Mouse (Mus musculus) neural tube, embryonic 11.5 days (tissue): Measurements from ENCODE around the gene Atxn7. TPM values are rescaled to one million over a fixed set of nuclear protein-coding genes. Genes with fewer than 3 reads are reported as not detected.

Experiments used
- ATAC-seq: fragments of 200-750 bp; cut with Nextera tagmentation; 2 replicates; pipeline ENCODE4 v1.8.0; 2017; ENCODE audit warnings: moderate number of reproducible peaks, mild to moderate bottlenecking, moderate TSS enrichment, moderate library complexity; ENCODE audit not compliant: insufficient read depth, low FRiP score, low TSS enrichment
- DNase-seq: peaks from one replicate; pipeline ENCODE4 v3.0.0-alpha.2; 2015; ENCODE audit warnings: low spot score
- H3K27ac ChIP-seq: fragments of 300-500 bp; sonication (generic); 2 replicates; pipeline ENCODE4 v1.5.1; 2014; ENCODE audit warnings: low read depth, mild to moderate bottlenecking, low read length
- H3K27me3 ChIP-seq: fragments of 300-500 bp; sonication (generic); 2 replicates; pipeline ENCODE4 v1.6.1; 2014; ENCODE audit warnings: mild to moderate bottlenecking, low read length, mixed read lengths; ENCODE audit not compliant: control insufficient read depth, insufficient read depth
- H3K36me3 ChIP-seq: fragments of 300-500 bp; sonication (generic); 2 replicates; pipeline ENCODE4 v1.6.1; 2014; ENCODE audit warnings: mild to moderate bottlenecking, low read length, moderate library complexity, mixed read lengths; ENCODE audit not compliant: control insufficient read depth, insufficient read depth
- H3K4me1 ChIP-seq: fragments of 300-500 bp; sonication (generic); 2 replicates; pipeline ENCODE4 v1.6.1; 2014; ENCODE audit warnings: low read length, mixed read lengths; ENCODE audit not compliant: control insufficient read depth, insufficient read depth
- H3K4me2 ChIP-seq: fragments of 300-500 bp; sonication (generic); 2 replicates; pipeline ENCODE4 v1.6.1; 2014; ENCODE audit warnings: low read depth, mild to moderate bottlenecking, moderate library complexity
- H3K4me3 ChIP-seq: fragments of 300-500 bp; sonication (generic); 2 replicates; pipeline ENCODE4 v1.5.1; 2014; ENCODE audit warnings: low read depth, low read length
- H3K9ac ChIP-seq: fragments of 300-500 bp; sonication (generic); 2 replicates; pipeline ENCODE4 v1.6.1; 2014; ENCODE audit warnings: mild to moderate bottlenecking, low read length
- H3K9me3 ChIP-seq: fragments of 300-500 bp; sonication (generic); 2 replicates; pipeline ENCODE4 v1.6.1; 2016; ENCODE audit warnings: low read length; ENCODE audit not compliant: control insufficient read depth
- WGBS: fragments of 180-500 bp; shearing (Covaris S2); extraction: QIAGEN DNeasy Blood & Tissue Kit; methylation state at CpG from one replicate; pipeline ENCODE4 v1.1.7; 2014; 5-methylcytosine and 5-hydroxymethylcytosine counted together
- polyA plus RNA-seq: library from polyadenylated mRNA; unstranded; fragments of >200 nt; fragmentation: Nextera tagmentation; extraction: Ambion mirVana; gene quantifications from 2 replicates; pipeline ENCODE4 v1.2.1, GENCODE M21; 2014

Gene Atxn7
- polyA plus RNA-seq, 1 experiment from 2014 or later, result 3.9 TPM

- Histone ChIP-seq H3K9me3 (no peaks in the 10 kb centered on the region), H3K9ac (no peak overlapping the region), H3K36me3 (no peaks in the 10 kb centered on the region), H3K4me3 (no peak overlapping the region), H3K27me3 (no peaks in the 10 kb centered on the region), H3K4me2 (no peak overlapping the region), H3K4me1 (peaks cover 5% of the 10 kb centered on the region; the same call in 1 of the 2 replicates), H3K27ac (no peak overlapping the region)
- WGBS, result 83% methylated on average over 6 of the region's 6 CpGs
- DNase-seq (no peak), ATAC-seq (no peak)
These were observed 48.5 kb downstream of the Atxn7 start for GRCm38 (mm10) chr14:14009712-14010111.

- no peaks in the 10 kb centered on the region for H3K27me3 ChIP-seq
- under 1% methylated on average over 65 of the region's 116 CpGs for WGBS
- peak overlapping the region; percentile 99 for H3K27ac ChIP-seq
- no peaks in the 10 kb centered on the region for H3K36me3 ChIP-seq
- peak overlapping the region; percentile 86 for H3K4me3 ChIP-seq
- peak overlapping the region; percentile 68 for H3K4me2 ChIP-seq
- peaks cover 5% of the 10 kb centered on the region; the same call in 1 of the 2 replicates for H3K4me1 ChIP-seq
- DNase-seq (peak; percentile 87), ATAC-seq (peak; percentile 89)
- H3K9me3 ChIP-seq, result no peaks in the 10 kb centered on the region
- H3K9ac ChIP-seq, result peak overlapping the region; percentile 96
These were observed 51.4 kb downstream of the Atxn7 start for GRCm38 (mm10) chr14:14012383-14013251.

DNA sequence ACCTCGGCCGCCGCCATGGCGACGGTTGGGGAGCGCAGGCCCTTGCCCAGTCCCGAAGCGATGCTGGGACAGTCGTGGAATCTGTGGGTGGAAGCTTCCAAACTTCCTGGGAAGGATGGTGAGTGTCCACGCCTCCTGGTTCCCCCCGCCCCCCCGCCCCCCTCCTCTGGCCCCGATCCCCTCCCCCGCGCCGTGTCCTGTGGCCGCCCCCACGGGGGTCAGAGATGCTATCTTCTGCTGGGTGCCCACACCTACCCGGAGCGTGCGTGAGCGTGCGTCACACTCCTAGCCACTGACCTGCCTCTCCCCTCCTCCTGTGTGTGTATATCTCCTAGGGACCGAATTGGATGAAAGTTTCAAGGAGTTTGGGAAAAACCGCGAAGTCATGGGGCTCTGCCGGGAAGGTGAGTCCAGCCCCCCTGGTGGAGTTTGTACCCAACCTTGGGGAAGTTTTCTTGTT is 52.0 kb downstream of the Atxn7 start:
- DNase-seq, result no peak
- H3K9ac ChIP-seq, result peak overlapping the region; percentile 96
- H3K4me2 ChIP-seq, result peak overlapping the region; percentile 68
- no peaks in the 10 kb centered on the region for H3K27me3 ChIP-seq
- no peaks in the 10 kb centered on the region for H3K9me3 ChIP-seq
- peak overlapping the region; percentile 99 for H3K27ac ChIP-seq
- WGBS, result 1% methylated on average over 15 of the region's 27 CpGs
- H3K4me1 ChIP-seq, result peaks cover 5% of the 10 kb centered on the region; the same call in 1 of the 2 replicates
- H3K36me3 ChIP-seq, result no peaks in the 10 kb centered on the region
- ATAC-seq, result peak; percentile 62
- peak overlapping the region; percentile 86 for H3K4me3 ChIP-seq

DNA sequence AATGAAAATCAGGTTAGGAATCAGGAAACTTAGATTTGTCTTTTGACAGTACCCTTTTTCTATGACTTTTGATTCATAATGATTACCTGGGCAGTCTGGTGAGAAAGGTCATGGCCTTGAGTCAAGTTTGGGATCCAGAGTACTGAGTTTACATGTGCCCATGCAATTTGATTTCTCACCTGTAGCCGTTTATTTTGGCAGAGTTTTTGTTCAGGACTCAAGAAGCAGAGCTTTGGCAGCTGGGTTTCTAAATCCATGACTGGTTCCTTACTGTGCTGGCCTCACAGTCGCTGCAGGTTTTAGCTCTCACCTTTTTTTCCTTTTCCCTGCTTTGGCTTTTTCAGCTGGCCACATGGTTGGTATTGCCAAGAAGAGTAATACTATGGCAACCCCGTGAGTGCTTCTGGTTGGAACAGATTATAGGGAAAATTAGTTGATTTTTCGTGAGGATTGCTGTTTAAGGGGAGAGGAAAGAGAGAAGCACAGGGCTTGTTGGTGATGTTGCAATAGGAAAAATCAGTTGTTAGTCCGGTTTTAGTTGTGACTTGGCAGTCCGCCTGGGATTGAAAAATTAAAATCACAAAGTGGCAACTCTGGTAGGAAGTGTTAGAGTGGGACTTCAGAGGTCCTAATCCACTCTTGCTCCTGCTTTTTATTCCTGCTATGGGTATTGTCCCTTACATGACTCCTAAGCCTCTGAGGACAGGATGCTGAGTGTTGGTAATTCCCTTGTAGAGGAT is 53.6 kb downstream of the Atxn7 start:
- H3K27ac ChIP-seq, result no peak overlapping the region
- H3K36me3 ChIP-seq, result no peaks in the 10 kb centered on the region
- peaks cover 5% of the 10 kb centered on the region; the same call in 1 of the 2 replicates for H3K4me1 ChIP-seq
- no peak overlapping the region for H3K9ac ChIP-seq
- H3K9me3 ChIP-seq, result no peaks in the 10 kb centered on the region
- no peak for DNase-seq
- WGBS, result 89% methylated on average over 6 of the region's 6 CpGs
- no peak for ATAC-seq
- H3K27me3 ChIP-seq, result no peaks in the 10 kb centered on the region
- H3K4me3 ChIP-seq, result no peak overlapping the region
- no peak overlapping the region for H3K4me2 ChIP-seq

DNA sequence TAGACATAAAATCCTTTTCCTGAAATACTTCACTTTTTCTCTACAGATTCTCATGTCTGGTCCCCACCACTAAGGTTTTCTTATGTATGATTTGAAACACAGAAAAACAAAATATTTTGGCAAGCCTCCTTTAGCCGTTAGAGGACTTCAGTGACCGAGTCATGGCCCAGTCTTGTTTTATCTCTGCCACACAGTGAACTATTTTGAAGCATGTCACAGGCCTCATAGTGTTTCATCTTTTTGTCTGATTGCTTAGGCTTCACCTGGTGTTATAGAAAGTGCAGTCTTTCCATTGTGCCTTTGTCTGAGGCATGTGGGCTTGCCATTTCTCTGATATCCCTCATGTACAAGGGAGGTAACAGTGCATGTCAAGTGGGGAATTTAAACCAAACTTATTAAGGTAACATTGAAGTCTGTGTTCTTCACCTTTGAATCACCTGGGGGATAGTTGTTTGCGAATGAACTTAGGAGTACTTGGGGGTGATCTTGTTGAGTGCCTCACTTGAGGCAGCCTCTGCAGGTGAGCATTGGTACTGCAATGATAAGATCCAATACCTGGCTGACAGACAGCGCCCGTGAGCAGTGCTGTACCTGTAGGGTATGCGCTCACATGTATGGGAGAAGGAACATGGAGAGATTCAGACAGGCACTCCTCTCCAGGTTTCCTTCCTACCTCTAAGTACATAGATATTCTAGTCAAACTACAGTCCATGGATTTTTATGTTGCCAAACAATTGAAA is 58.1 kb downstream of the Atxn7 start:
- H3K27me3 ChIP-seq, result no peaks in the 10 kb centered on the region
- 84% methylated on average over 6 of the region's 6 CpGs for WGBS
- ATAC-seq (no peak), DNase-seq (no peak)
- H3K4me3 ChIP-seq, result no peak overlapping the region
- H3K9ac ChIP-seq, result no peak overlapping the region
- no peak overlapping the region for H3K4me2 ChIP-seq
- no peaks in the 10 kb centered on the region for H3K36me3 ChIP-seq
- no peaks in the 10 kb centered on the region for H3K9me3 ChIP-seq
- no peak overlapping the region for H3K27ac ChIP-seq
- H3K4me1 ChIP-seq, result no peaks in the 10 kb centered on the region

GRCm38 (mm10) chr14:14021244-14021643 is 60.0 kb downstream of the Atxn7 start:
- 96% methylated on average over 6 of the region's 6 CpGs for WGBS
- no peaks in the 10 kb centered on the region for H3K4me1 ChIP-seq

GRCm38 (mm10) chr14:14025870-14026269 is 64.6 kb downstream of the Atxn7 start:
- no peak for ATAC-seq
- Histone ChIP-seq H3K9ac (no peak overlapping the region), H3K4me1 (no peaks in the 10 kb centered on the region), H3K9me3 (no peaks in the 10 kb centered on the region), H3K4me2 (no peak overlapping the region), H3K36me3 (no peaks in the 10 kb centered on the region), H3K27me3 (no peaks in the 10 kb centered on the region), H3K4me3 (no peak overlapping the region), H3K27ac (no peak overlapping the region)
- DNase-seq, result no peak
- WGBS, result 94% methylated on average over 8 of the region's 8 CpGs

More at GRCm38 (mm10) chr14:14021244-14021643, 60.0 kb downstream of the Atxn7 start:
- Histone ChIP-seq H3K27me3 (no peaks in the 10 kb centered on the region), H3K9me3 (no peaks in the 10 kb centered on the region), H3K4me3 (no peak overlapping the region), H3K4me2 (no peak overlapping the region), H3K27ac (no peak overlapping the region), H3K36me3 (no peaks in the 10 kb centered on the region), H3K9ac (no peak overlapping the region)
- DNase-seq (no peak), ATAC-seq (no peak)

DNA sequence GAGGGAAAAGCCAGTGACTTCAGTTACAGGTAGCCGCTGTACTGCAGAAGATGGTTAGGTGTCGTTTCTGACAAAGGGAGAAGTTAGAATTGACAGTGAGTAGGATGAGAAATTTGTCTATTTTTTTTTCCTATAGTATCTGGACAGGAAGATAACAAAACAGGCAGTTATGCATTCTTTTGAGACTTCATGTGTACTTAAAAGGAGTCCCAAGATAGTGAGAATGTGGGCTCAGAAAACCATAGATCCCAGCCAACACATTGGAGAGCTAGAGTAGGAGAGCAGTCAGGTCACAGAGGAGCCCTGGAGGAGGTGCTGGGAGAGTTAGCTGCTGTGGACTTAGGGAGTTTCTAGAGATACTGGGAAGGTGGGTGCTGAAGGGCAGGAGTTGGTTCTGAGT is 69.4 kb downstream of the Atxn7 start:
- no peak overlapping the region for H3K4me2 ChIP-seq
- 100% methylated on average over 2 of the region's 2 CpGs for WGBS
- no peaks in the 10 kb centered on the region for H3K36me3 ChIP-seq

More for the DNA sequence above, 69.4 kb downstream of the Atxn7 start:
- Histone ChIP-seq H3K9me3 (no peaks in the 10 kb centered on the region), H3K4me1 (no peaks in the 10 kb centered on the region), H3K27ac (no peak overlapping the region), H3K9ac (no peak overlapping the region), H3K4me3 (no peak overlapping the region), H3K27me3 (no peaks in the 10 kb centered on the region)
- DNase-seq, result no peak
- no peak for ATAC-seq
